Mouse (Mus musculus) monocyte, adult 2 months (primary cell): ENCODE results near the gene Plekha6.

Experiments
- DNase-seq, 2 experiments: peaks; one replicate each; pipeline ENCODE4 v3.0.0; 2022; ENCODE audit warnings: low spot score in 2 of 2, low read depth in 1 of 2

The Plekha6 gene

DNA sequence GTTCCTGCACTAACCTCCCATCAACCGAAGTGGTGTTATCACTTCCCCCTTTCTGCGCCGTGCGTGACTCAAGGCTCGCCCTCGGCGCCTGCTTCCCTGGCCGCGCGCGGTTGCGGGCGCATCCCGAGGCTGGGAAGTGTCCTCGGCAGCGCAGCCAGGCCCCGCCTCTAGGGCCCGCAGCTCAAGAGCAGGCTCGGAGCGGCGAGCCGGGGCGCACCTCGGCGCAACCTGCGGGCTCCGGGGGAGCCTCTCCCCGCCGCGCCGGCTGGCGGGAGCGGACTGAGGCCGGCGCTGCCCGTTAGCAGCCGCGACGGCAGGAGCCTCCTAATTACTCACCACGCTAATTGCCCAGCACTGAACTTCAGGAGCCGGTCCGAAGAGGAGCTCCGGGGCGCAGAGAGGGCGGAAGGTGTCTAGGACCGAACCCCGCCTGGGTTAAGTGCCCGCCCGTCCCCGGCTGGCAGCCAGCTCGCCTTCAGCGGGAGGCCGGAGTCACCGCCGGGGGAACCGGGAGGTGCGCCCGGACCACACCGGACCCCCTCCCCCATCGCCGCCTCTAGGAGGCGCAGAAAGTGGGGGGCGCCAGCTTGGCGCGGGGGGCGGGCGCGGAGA is at the start of gene Plekha6:
TSS of gene Plekha6 (plus strand) at position 391 of the 612 bp plus-strand sequence.
- DNase-seq, result peak; percentile 37 to 50

DNA sequence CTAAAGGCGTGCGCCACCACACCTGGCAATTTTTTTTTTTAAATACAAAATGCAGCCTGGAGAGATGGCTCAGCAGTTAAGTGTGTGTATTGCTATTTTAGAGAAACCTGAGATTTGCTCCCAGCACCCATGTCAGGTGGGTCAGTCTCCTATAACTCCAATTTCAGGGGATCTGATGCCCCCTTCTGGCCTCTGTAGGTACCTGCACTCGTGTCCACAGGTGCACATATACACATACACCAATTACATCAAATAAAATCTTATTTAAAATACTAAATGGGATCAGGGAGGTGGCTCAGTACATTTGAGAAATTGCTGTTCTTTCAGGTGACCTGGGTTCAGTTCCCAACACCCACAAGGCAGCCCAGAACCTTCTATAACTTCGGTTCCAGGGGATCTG is 47.9 kb upstream of the Plekha6 start:
- DNase-seq, result no peak

DNA sequence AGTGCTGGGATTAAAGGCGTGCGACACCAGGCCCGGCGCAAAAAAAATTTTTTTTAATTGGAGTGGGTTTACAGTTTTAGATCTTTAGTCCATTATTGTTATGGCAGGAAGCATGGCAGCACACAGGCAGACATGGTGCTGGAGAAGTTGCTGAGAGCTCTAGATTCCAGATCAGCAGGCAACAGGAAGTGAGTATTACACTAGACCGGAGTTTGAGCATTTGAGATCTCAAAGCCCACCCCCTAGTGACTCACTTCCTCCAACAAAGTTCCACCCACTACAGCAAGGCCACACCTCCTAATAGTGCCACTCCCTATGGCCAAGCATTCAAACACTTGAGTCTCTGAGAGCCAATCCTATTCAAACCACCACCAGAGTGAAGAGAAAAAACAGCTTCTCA is 45.9 kb upstream of the Plekha6 start:
- DNase-seq, result peak; percentile 48 to 49

DNA sequence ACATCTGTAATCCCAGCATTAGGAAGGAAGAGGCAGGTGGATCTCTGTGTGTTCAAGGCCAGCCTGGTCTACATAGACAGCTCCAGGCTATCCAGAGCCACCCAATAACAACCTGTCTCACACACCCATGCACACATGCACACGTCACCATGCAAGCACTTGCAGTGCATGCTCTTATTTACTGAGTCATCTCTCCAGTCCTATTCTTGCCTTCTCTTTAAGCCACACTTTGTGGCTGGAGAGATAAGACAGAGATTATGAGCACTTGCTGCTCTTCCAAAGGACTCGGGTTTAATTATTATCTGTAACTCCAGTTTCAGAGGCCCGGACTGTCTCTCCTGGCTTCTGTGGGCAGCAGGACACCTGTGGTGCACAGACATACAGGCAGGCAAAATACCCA is 45.2 kb upstream of the Plekha6 start:
- DNase-seq, result no peak

DNA sequence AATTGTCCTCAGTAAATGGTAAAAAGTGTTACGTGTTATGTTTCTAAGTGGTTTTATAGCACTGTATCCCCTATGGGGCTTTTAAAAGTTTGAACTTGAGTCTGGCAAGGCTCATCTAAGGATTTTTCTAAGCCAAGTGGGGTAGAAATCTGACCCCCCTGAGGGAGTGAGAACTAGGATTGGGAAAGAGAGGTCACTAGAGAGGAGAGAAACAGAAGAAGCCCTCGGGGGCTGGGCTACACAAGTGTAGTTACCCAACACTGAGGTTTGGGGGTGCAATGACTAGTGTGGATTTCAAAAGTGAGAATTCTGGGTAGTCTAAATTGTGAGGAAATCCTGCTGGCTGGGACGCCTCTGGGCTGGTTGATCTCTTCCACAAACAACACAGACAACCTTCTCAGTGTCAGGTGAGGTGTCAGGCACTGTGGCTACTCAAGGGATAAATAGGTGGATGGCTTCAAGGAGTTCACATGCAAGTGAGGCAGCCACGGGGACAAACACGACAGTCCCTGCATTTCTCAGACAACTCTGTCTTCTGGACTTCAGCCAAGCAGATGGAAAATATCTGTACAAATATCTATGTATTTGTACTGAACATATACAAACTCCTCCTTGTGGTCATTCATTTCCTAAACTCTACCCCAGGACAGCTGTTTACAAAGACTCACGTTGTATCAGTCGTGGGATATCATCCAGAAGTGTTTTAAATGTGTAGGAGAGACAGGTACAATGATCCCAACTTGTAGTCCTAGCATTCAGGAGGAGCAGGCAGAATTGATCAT is 43.9 kb upstream of the Plekha6 start:
- DNase-seq, result peak; percentile 41 to 46

DNA sequence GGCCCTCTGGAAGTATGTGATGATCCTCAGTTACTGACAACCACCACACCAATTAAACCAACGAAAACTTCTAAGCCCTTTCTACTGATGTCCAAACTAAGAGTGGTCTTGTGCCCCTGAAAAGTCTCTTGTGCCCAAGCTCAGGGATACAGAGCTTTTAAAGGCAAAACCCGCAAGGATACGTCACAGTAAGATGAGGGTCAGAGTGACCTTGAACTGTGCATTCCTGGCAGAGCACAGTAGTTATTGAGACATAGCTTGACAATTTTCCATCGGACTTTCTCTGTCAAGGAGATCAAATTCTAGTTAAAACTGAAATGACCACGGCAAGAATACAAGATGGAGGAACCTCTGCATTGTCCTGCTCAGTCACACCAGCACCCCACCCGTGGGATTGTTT is 42.8 kb upstream of the Plekha6 start:
- DNase-seq, result no peak

DNA sequence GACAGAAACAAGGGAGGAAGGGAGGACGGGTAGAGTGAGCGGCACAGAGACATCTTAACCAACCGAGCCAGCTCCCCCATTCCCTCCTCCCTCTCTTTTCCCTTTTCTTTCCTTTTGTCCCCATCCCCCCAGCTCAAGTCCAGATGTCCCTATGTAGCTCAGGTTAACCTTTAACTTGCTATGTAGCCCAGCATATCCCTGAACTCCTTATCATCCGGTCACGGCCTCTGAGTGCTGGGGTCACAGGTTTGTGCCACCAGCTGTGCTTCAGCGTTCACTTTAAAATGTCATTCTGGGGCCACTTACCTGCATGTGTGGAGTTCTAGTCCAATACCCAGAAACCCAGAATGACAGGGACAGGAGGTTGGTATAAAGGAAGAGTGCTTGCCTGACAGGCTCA is 39.9 kb upstream of the Plekha6 start:
- no peak for DNase-seq

DNA sequence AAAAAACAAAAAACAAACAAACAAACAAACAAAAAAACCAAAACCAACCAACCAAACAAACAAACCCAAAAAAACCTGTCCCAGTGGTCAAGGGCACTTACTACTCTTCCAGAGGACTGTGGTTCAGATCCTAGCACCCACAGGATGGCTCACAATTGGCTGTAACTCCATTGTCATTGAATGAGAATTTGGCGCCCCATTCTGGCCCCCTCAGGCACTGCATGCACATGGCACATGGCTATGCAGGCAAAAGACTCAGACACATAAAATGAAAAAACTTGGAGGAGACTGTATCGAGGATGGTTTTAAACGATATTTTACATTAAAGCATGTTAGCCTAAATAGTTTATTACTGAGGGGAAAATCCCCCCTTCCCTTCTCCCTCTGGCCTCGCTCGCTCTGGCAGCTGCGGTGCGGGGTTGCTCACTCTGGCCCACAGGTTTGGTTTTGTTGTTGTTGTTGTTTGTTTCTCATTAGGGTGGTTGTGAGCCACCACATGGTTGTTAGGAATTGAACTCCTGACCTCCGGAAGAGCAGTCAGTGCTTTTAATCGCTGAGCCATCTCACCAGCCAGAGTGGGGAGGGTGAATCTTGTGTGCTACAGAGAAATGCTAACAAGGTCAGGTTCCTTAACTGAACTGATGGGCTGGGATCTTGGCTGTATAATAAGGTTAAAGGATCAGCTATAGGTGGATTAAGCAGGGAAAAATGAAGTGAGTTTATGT is 38.2 kb upstream of the Plekha6 start:
- DNase-seq, result no peak

DNA sequence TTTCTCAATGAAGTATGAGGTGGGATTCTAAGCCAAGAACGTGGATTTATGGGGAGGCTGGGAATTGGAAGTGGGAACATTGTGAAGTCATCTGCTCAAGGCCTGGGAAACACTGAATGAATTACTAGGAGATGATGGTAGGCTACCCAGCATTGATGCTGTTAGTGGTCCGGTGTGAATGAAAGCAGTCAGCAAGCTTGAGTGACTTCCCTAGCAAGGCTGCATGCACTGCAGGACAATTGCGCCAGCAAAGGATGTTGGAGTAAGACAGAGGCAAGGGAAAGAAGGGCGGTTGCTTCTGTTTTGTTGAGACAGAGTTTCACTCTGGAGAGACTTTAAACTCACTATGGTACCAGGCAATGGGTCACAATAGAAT is 37.7 kb upstream of the Plekha6 start:
- DNase-seq, result no peak

DNA sequence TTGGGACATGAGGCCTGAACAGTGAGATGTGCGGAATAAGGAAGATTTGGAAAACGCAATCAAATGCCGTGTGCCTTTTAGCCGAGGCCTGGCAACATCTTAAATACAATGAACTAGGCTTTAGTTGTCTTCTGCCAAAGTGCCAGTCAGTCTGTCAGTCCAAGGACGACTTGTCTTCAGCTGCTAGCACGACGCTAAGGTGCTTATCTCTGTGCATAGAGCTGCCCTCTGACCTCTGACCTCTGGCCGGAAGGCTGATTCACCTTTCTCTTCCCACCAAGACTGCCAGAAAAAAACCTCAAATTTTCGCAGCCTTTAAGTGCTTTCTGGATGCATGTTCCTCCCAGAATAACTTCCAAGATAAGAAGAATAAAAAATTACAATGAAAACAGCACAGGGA is 36.7 kb upstream of the Plekha6 start:
- DNase-seq, result no peak

DNA sequence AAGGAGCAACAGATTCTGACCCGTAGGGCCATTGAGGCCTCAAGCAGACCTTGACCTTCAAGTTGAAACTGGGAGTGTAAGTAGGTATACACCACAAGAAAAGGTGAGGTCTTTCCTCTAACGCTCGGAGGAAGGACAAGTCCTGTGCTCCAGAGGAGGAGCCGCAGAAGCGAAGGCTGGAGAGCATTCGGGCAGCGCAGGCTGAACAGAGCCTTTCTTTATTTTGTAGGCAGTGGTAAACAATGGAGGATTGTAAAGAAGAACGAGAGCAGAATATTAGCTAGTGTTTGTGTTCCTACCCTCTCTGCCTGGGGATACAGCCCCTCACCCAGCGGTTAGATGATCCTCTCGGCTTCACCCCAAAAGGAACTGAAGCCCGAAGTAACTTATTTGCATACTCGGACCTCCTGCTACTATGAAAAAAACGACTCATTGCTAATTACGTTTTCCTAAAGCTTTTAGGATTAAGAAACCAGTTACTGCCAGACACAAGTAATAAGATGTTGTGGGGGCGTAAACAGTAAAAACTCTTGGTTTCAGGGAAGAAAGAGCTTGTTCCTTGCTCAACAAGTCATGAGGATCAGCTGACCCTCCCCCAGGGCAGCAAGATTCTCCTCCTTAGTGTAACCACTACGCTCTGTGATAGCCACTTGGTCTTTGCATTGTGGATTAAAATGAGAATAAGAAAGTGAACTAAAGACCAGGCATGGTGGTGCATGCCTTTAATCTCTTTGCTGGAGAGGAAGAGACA is 34.4 kb upstream of the Plekha6 start:
- DNase-seq, result no peak

DNA sequence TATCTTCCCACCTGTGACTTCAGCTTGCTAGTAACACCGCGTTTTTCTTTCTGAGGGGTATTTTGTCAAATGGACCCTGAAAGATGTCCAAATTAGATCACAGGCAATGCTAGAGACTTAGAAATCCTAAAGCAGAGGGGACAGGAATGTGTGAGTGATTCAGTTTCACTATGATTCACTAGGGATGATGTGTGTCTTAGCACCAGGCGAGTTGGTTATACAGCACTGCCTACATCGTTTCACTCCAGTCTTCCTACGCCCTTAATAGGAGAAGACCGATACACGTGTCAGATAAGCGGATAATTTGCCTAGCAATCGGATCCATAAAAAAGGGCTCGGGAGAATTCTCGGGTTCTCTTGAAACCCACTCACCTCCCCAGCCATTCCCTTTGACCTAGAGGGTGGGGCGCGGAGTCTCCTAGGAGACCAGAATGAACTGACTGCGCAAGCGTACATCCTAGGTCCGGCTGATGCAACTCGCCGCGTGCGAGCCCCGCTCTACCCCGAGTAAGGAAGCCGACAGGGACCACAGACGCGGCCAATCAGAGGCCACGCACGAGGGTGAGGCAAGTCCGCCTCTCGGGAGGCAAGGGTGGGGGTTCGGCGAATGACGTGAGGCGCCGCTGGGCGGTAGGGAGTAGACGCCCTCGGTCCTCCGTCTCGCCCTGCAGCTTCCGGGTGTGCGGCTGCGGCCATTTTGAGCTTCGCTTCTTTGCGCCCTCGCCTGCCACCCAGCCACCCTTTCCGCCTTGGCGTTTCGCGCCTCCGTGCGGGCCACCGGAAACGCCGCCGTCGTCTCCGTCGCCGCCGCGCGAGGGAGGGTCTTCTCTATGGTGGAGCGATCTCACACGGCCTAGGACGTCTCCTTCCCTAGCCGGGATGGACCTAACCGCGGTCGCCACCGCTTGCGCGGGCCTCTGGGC is 33.1 kb upstream of the Plekha6 start, which contains the start of gene Ppp1r15b:
TSS of gene Ppp1r15b (plus strand) at position 506 of the 923 bp plus-strand sequence.
- DNase-seq, result peak; percentile 98 to 99

DNA sequence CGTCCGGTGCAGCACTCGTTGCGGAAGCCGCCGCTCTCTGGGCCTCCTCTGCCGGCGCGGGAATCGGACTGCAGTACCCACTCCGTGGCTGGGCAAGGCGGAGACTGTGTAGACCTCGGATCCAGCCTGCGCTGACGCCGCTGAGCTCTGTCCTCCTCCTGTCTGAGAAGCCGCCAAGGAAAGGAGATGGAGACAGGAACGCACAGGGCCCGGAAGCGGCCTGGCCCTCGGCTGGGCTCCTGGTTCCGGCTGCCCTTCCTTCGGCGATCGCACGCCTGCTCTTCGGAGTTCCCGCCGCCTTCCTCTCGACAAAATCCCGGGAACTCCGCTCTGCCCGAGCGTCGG is 32.5 kb upstream of the Plekha6 start:
- DNase-seq, result no peak

DNA sequence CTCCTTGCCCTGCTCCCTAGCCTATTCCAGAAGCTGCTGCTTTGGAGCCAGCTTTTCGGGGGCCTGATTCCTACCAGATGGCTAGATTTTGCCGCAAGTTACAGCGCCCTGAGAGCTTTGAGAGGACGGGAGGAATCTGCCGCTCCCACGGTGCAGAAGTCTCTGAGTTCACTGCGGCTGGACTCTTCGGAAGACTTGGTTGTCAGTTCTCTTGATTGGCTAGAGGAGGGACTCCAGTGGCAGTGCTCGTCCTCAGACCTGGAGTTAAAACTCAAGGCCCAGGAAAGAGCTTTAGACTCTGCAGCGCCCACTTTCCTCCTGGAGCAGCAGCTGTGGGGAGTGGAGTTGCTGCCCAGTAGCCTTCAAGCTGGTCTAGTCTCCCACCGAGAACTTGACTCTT is 32.1 kb upstream of the Plekha6 start:
- DNase-seq, result no peak

DNA sequence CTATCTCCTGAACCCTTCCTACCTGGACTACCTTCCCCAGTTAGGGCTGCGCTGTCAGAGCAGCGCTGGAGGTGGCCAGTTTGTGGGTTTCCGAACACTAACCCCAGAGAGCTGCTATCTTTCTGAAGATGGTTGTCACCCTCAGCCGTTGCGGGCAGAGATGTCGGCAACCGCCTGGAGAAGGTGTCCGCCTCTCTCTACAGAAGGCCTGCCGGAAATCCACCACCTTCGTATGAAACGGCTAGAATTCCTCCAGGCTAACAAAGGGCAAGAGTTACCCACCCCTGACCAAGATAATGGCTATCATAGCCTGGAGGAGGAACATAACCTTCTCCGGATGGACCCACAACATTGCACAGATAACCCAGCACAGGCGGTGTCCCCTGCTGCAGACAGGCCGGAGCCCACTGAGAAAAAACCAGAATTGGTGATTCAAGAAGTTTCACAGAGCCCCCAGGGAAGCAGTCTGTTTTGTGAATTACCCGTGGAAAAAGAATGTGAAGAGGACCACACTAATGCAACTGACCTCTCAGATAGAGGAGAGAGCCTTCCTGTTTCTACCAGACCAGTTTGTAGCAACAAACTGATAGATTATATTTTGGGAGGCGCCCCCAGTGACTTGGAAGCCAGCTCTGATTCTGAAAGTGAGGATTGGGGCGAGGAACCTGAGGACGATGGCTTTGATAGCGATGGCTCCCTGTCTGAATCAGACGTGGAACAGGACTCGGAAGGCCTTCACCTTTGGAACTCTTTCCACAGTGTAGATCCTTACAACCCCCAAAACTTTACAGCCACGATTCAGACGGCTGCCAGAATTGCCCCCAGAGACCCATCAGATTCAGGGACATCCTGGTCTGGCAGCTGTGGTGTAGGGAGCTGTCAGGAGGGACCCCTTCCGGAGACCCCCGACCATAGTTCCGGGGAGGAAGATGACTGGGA is 31.4 kb upstream of the Plekha6 start:
- DNase-seq, result no peak

DNA sequence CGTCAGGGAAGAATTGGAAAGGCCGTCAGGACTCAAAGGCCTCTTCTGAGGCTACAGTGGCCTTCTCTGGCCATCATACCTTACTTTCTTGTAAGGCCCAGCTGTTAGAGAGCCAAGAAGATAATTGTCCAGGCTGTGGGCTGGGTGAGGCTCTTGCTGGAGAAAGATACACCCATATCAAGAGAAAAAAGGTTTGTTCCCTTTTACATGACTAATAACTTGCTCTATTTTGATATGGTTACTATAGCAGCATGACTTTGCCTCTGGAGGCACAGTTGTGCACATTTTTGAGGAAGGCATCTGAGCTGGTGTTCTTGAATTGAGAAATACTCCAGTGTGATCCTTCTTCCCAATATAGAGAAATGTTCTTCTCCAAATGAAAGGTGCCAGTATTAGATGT is 30.6 kb upstream of the Plekha6 start:
- DNase-seq, result peak in 1 of 2 experiments; percentile 49

DNA sequence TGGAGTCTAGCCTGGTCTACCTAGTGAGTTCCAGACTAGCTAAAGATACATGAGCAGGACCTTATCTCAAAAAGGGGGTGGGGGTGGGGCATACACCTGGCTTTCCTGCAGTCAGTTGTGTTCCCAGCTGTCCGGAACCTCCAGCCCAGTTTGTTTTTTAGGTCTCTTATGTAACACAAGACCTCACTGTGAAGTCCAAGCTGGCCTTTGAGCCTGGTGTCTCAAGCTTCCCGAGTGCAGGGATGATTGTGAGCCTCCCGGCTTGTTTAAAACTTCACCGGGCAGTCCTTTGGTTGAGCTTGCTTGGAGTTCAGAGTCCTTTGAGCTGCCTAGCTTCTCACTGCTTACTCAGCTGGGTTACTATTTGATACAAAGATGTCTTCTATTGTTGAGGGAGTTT is 29.9 kb upstream of the Plekha6 start:
- no peak for DNase-seq

DNA sequence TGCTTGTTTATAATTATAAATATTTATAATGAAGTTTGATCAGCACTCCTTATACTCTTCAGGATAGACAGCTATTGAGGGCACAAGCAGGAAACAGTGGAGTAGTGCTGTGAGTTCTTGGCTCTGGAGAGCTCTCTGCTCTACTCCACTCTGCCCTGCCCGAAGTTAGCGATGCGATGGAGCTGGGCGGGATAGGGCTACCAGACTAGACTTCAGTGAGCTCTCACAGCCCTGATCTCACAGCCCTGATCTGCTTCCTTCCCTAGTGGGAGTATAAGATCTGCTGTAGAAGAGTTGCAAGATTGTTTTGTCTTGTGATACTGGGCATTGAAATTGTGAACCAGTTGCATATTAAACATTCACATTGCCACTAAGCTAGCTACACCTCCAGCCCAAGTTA is 29.1 kb upstream of the Plekha6 start:
- no peak for DNase-seq

DNA sequence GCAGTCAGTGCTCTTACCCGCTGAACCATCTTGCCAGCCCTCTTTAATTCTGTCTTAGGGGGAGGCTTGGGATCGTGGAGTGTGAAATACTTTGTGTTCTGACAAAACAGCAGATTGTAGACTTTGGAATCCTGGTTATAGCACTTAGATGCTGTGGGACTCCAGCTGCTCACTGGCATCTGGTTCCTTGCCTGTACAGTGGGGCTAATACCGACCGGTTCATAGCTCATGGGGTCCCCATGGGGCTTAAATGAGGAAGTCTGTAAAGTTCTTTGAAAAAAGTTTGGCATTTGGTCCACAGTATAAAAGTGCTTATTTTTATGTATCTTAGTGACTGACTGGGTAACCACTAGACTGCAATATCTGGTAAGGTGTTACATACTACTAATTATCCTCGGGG is 28.2 kb upstream of the Plekha6 start:
- DNase-seq, result no peak
